Mouse (Mus musculus) lung, postnatal 0 days (tissue): ENCODE measurements around the gene Kcnk13.

Source experiments
- CTCF ChIP-seq: IDR thresholded peaks from 2 replicates; pipeline ENCODE4 v1.5.1; 2016; ENCODE audit warnings: antibody characterized with exemption, mild to moderate bottlenecking
- EP300 ChIP-seq: IDR thresholded peaks from 2 replicates; pipeline ENCODE4 v1.6.1; 2016; ENCODE audit warnings: antibody characterized with exemption, mild to moderate bottlenecking, control low read depth

- TF ChIP-seq CTCF (no peak), EP300 (no peak)
Observed at GRCm38 (mm10) chr12:100023821-100024365, 59.6 kb downstream of the Kcnk13 start.
